Mouse (Mus musculus): Measurements from ENCODE around the gene Zdhhc12.
"Not testable (repeated sequence)": the region's sequence is repeated elsewhere in the genome, so short reads cannot be mapped to it uniquely, and the experiment has no call there.

DNA sequence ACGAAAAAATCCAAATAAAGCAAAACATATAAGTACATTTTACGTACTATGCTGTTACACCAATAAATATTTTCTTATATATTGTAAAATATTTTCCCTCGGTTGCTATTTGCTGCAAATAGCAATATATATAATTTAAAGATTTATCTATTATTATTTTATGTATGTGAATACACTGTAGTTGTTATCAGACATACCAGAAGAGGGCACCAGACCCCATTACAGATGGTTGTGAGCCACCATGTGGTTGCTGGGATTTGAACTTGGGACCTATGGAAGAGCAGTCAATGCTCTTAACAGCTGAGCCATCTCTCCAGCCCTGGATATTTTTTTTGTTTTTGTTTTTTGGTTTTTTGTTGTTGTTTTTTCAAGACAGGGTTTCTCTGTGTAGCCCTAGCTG lies 38.1 kb downstream of the Zdhhc12 start:
- not testable (repeated sequence) for TF ChIP-seq CHD2 (IDR thresholded peaks at IDR 0.05; ENCODE audit: low read depth, low read length); ZNF384 (IDR thresholded peaks at IDR 0.05; ENCODE audit: low read depth, low read length); MAFK (IDR thresholded peaks at IDR 0.05; ENCODE audit: insufficient read depth, low read depth, low read length); HCFC1 (IDR thresholded peaks at IDR 0.05; ENCODE audit: borderline replicate concordance, insufficient read depth, low read length)

Data from ES-E14 (cell line).